Mouse (Mus musculus) liver, embryonic 16.5 days (tissue): ENCODE data around the gene Olfr791. TPM values are rescaled to one million over a fixed set of nuclear protein-coding genes. Genes with fewer than 3 reads are reported as not detected.

Source experiments
- ATAC-seq: fragments of 200-750 bp; cut with Nextera tagmentation; 2 replicates; pipeline ENCODE4 v1.8.0; 2017; ENCODE audit warnings: low read depth, mild to moderate bottlenecking, moderate number of reproducible peaks, moderate library complexity
- H3K27ac ChIP-seq: fragments of 300-500 bp; sonication (generic); 2 replicates; pipeline ENCODE4 v1.5.1; 2014; ENCODE audit warnings: mild to moderate bottlenecking, low read length
- H3K27me3 ChIP-seq: fragments of 300-500 bp; sonication (generic); 2 replicates; pipeline ENCODE4 v1.6.1; 2014; ENCODE audit warnings: low read depth, low read length, mixed read lengths; ENCODE audit not compliant: control insufficient read depth, insufficient read depth
- H3K36me3 ChIP-seq: fragments of 300-500 bp; sonication (generic); 2 replicates; pipeline ENCODE4 v1.6.1; 2014; ENCODE audit warnings: mild to moderate bottlenecking; ENCODE audit not compliant: control insufficient read depth, insufficient read depth
- H3K4me1 ChIP-seq: fragments of 300-500 bp; sonication (generic); 2 replicates; pipeline ENCODE4 v1.6.1; 2014; ENCODE audit warnings: low read depth, low read length, mixed read lengths; ENCODE audit not compliant: control insufficient read depth
- H3K4me2 ChIP-seq: fragments of 300-500 bp; sonication (generic); 2 replicates; pipeline ENCODE4 v1.6.1; 2014; ENCODE audit warnings: low read depth, low read length, mixed read lengths
- H3K4me3 ChIP-seq: fragments of 300-500 bp; sonication (generic); 2 replicates; pipeline ENCODE4 v1.5.1; 2014; ENCODE audit warnings: low read depth, mild to moderate bottlenecking, low read length
- H3K9ac ChIP-seq: fragments of 300-500 bp; sonication (generic); 2 replicates; pipeline ENCODE4 v1.6.1; 2014; ENCODE audit warnings: low read depth, low read length
- H3K9me3 ChIP-seq: fragments of 300-500 bp; sonication (generic); replicated peaks from 2 replicates; pipeline ENCODE4 v1.6.1; 2016; ENCODE audit warnings: low read length; ENCODE audit not compliant: control insufficient read depth
- WGBS: fragments of 180-500 bp; shearing (Covaris S2); extraction: QIAGEN DNeasy Blood & Tissue Kit; methylation state at CpG from one replicate; pipeline ENCODE4 v1.1.7; 2014; ENCODE audit not compliant: insufficient replicate concordance; 5-methylcytosine and 5-hydroxymethylcytosine counted together
- polyA plus RNA-seq: library from polyadenylated mRNA; unstranded; fragments of >200 nt; fragmentation: Nextera tagmentation; extraction: Ambion mirVana; gene quantifications from 2 replicates; pipeline ENCODE4 v1.2.1, GENCODE M21; 2015

Gene Olfr791
- polyA plus RNA-seq, result not detected in 2 replicates

- Histone ChIP-seq H3K4me1 (no peaks in the 10 kb centered on the region), H3K9me3 (no peaks in the 10 kb centered on the region; the same call in 1 of the 2 replicates), H3K9ac (no peak within 1 kb of the TSS), H3K4me2 (no peak within 1 kb of the TSS), H3K27me3 (no peaks in the 10 kb centered on the region), H3K27ac (no peak within 1 kb of the TSS), H3K36me3 (no peaks in the 10 kb centered on the region), H3K4me3 (no peak within 1 kb of the TSS)
- ATAC-seq, result no peak
- 41% methylated on average over 3 of the region's 3 CpGs for WGBS
These were observed at the start of gene Olfr791 for GRCm38 (mm10) chr10:129521492-129521891. Gene Olfr791 (plus strand): TSS chr10:129521792.

- no peak overlapping the region for H3K4me3 ChIP-seq
- ATAC-seq, result no peak
- no peaks in the 10 kb centered on the region for H3K4me1 ChIP-seq
- H3K27me3 ChIP-seq, result no peaks in the 10 kb centered on the region
- no peaks in the 10 kb centered on the region for H3K36me3 ChIP-seq
- no peak overlapping the region for H3K27ac ChIP-seq
- WGBS, result 31% methylated on average over 2 of the region's 2 CpGs
- no peak overlapping the region for H3K9ac ChIP-seq
- H3K9me3 ChIP-seq, result no peaks in the 10 kb centered on the region
- no peak overlapping the region for H3K4me2 ChIP-seq
These were observed 48.3 kb upstream of the Olfr791 start for GRCm38 (mm10) chr10:129473256-129473655.

- no peaks in the 10 kb centered on the region for H3K36me3 ChIP-seq
- H3K9ac ChIP-seq, result no peak overlapping the region
- H3K4me3 ChIP-seq, result no peak overlapping the region
- no peaks in the 10 kb centered on the region for H3K4me1 ChIP-seq
- no peak for ATAC-seq
- H3K4me2 ChIP-seq, result no peak overlapping the region
- H3K9me3 ChIP-seq, result no peaks in the 10 kb centered on the region
- no peak overlapping the region for H3K27ac ChIP-seq
- no peaks in the 10 kb centered on the region for H3K27me3 ChIP-seq
These were observed 47.9 kb upstream of the Olfr791 start for GRCm38 (mm10) chr10:129473723-129474122.

GRCm38 (mm10) chr10:129484452-129484851, 37.1 kb upstream of the Olfr791 start, which contains the start of gene Olfr789:
Gene Olfr789 (plus strand): TSS chr10:129484752.
- no peak for ATAC-seq
- H3K36me3 ChIP-seq, result no peaks in the 10 kb centered on the region
- WGBS, result 39% methylated on average over 2 of the region's 2 CpGs

GRCm38 (mm10) chr10:129490101-129490500, 31.5 kb upstream of the Olfr791 start:
- WGBS, result 56% methylated on average over 2 of the region's 2 CpGs
- Histone ChIP-seq H3K27ac (no peak overlapping the region), H3K4me1 (no peaks in the 10 kb centered on the region), H3K4me2 (no peak overlapping the region), H3K27me3 (no peaks in the 10 kb centered on the region), H3K9ac (no peak overlapping the region), H3K36me3 (no peaks in the 10 kb centered on the region), H3K4me3 (no peak overlapping the region), H3K9me3 (no peaks in the 10 kb centered on the region)
- no peak for ATAC-seq

More at GRCm38 (mm10) chr10:129484452-129484851, 37.1 kb upstream of the Olfr791 start, which contains the start of gene Olfr789:
- Histone ChIP-seq H3K9ac (no peak within 1 kb of the TSS), H3K4me2 (no peak within 1 kb of the TSS), H3K4me3 (no peak within 1 kb of the TSS), H3K4me1 (no peaks in the 10 kb centered on the region), H3K27me3 (no peaks in the 10 kb centered on the region), H3K9me3 (no peaks in the 10 kb centered on the region), H3K27ac (no peak within 1 kb of the TSS)

GRCm38 (mm10) chr10:129498192-129498591, 23.4 kb upstream of the Olfr791 start, which contains the start of gene Olfr790:
Gene Olfr790 (plus strand): TSS chr10:129498492.
- Histone ChIP-seq H3K4me1 (no peaks in the 10 kb centered on the region), H3K4me3 (no peak within 1 kb of the TSS), H3K27me3 (no peaks in the 10 kb centered on the region), H3K36me3 (no peaks in the 10 kb centered on the region), H3K4me2 (no peak within 1 kb of the TSS), H3K9me3 (no peaks in the 10 kb centered on the region), H3K27ac (no peak within 1 kb of the TSS), H3K9ac (no peak within 1 kb of the TSS)
- ATAC-seq, result no peak

GRCm38 (mm10) chr10:129538862-129539261, 17.3 kb downstream of the Olfr791 start, which contains the start of gene Olfr792:
Gene Olfr792 (plus strand): TSS chr10:129539162.
- no peaks in the 10 kb centered on the region for H3K36me3 ChIP-seq
- H3K27me3 ChIP-seq, result no peaks in the 10 kb centered on the region
- H3K4me1 ChIP-seq, result no peaks in the 10 kb centered on the region
- no peak within 1 kb of the TSS for H3K9ac ChIP-seq
- no peak within 1 kb of the TSS for H3K4me2 ChIP-seq
- no peak for ATAC-seq
- 65% methylated on average over 1 of the region's 1 CpGs for whole genome bisulfite sequencing
- H3K27ac ChIP-seq, result no peak within 1 kb of the TSS
- H3K4me3 ChIP-seq, result no peak within 1 kb of the TSS
- no peaks in the 10 kb centered on the region for H3K9me3 ChIP-seq

- H3K27ac ChIP-seq, result no peak overlapping the region
- no peaks in the 10 kb centered on the region for H3K4me1 ChIP-seq
- H3K27me3 ChIP-seq, result no peaks in the 10 kb centered on the region
- peaks cover under 1% of the 10 kb centered on the region; the same call in 1 of the 2 replicates for H3K9me3 ChIP-seq
- no peaks in the 10 kb centered on the region for H3K36me3 ChIP-seq
- no peak overlapping the region for H3K9ac ChIP-seq
- 52% methylated on average over 1 of the region's 1 CpGs for WGBS
- H3K4me3 ChIP-seq, result no peak overlapping the region
- no peak for ATAC-seq
- H3K4me2 ChIP-seq, result no peak overlapping the region
These were observed 27.8 kb downstream of the Olfr791 start for GRCm38 (mm10) chr10:129549354-129549753.

GRCm38 (mm10) chr10:129567355-129567754, 45.8 kb downstream of the Olfr791 start, which contains the start of gene Olfr794:
Gene Olfr794 (plus strand): TSS chr10:129567655.
- Histone ChIP-seq H3K27ac (no peak within 1 kb of the TSS), H3K4me2 (no peak within 1 kb of the TSS), H3K4me3 (no peak within 1 kb of the TSS), H3K9ac (no peak within 1 kb of the TSS), H3K36me3 (no peaks in the 10 kb centered on the region), H3K9me3 (no peaks in the 10 kb centered on the region), H3K4me1 (no peaks in the 10 kb centered on the region), H3K27me3 (no peaks in the 10 kb centered on the region)
- WGBS, result 41% methylated on average over 2 of the region's 2 CpGs
- no peak for ATAC-seq
